Mouse (Mus musculus) bone marrow macrophage, adult 2 months (primary cell): Measurements from ENCODE around the gene Emilin2.

Experiments
- CTCF ChIP-seq: IDR thresholded peaks from 2 replicates; pipeline ENCODE4 v1.5.1; 2012; ENCODE audit warnings: low read depth, mild to moderate bottlenecking, low read length, moderate library complexity
- POLR2A ChIP-seq: IDR thresholded peaks from 2 replicates; pipeline ENCODE4 v1.6.1; 2012; ENCODE audit warnings: mild to moderate bottlenecking, low read depth, low read length, borderline replicate concordance

- TF ChIP-seq CTCF (no peak), POLR2A (no peak)
Observed at GRCm38 (mm10) chr17:71235229-71235958, 76.4 kb downstream of the Emilin2 start.
